Mouse (Mus musculus) ES-E14 (cell line): ENCODE measurements around the gene Gm10518. TPM values are rescaled to one million over a fixed set of nuclear protein-coding genes. Genes with fewer than 3 reads are reported as not detected.

Source experiments
- DNase-seq: peaks from one replicate; pipeline ENCODE4 v3.0.0-alpha.2; 2013; ENCODE audit warnings: low read depth, low spot score
- H3K27ac ChIP-seq: 2 replicates; pipeline ENCODE4 v1.5.1; 2012; ENCODE audit warnings: low read depth, mild to moderate bottlenecking, low read length, moderate library complexity, mixed read lengths; ENCODE audit not compliant: poor library complexity, insufficient read depth, severe bottlenecking
- H3K36me3 ChIP-seq: 2 replicates; pipeline ENCODE4 v1.6.1; 2012; ENCODE audit warnings: mild to moderate bottlenecking, low read length, moderate library complexity, mixed read lengths; ENCODE audit not compliant: control insufficient read depth, poor library complexity, insufficient read depth, severe bottlenecking
- H3K4me1 ChIP-seq, 2 experiments: fragments of 150-350 bp in 1 of 2; sonication (generic) in 1 of 2; 2 replicates each; pipeline ENCODE4 v1.6.1; 2012; ENCODE audit warnings: low read length in 2 of 2, mild to moderate bottlenecking in 1 of 2, mixed read lengths in 1 of 2; ENCODE audit not compliant: control insufficient read depth in 2 of 2, insufficient read depth in 2 of 2, poor library complexity in 1 of 2
- H3K4me3 ChIP-seq, 2 experiments: fragments of 150-350 bp in 1 of 2; sonication (generic) in 1 of 2; 2 replicates each; pipeline ENCODE4 v1.5.1; 2012; ENCODE audit warnings: low read length in 2 of 2, low read depth in 1 of 2, mild to moderate bottlenecking in 1 of 2, mixed read lengths in 1 of 2; ENCODE audit not compliant: insufficient read depth in 1 of 2, poor library complexity in 1 of 2, severe bottlenecking in 1 of 2
- H3K9ac ChIP-seq: 2 replicates; pipeline ENCODE4 v1.6.1; 2012; ENCODE audit warnings: low read depth, mild to moderate bottlenecking, low read length, mixed read lengths; ENCODE audit not compliant: poor library complexity, insufficient read depth, severe bottlenecking
- H3K9me3 ChIP-seq: fragments of 150-350 bp; sonication (generic); 2 replicates; pipeline ENCODE4 v1.6.1; 2012; ENCODE audit warnings: low read depth, mild to moderate bottlenecking, low read length; ENCODE audit not compliant: control insufficient read depth, insufficient read depth
- CHD2 ChIP-seq: IDR thresholded peaks from 2 replicates; pipeline ENCODE4 v1.6.1; 2014; ENCODE audit warnings: mild to moderate bottlenecking, low read depth, low read length, inconsistent platforms
- HCFC1 ChIP-seq: IDR thresholded peaks from 2 replicates; pipeline ENCODE4 v1.6.1; 2012; ENCODE audit warnings: low read length, inconsistent platforms, borderline replicate concordance; ENCODE audit not compliant: insufficient read depth
- MAFK ChIP-seq: IDR thresholded peaks from 2 replicates; pipeline ENCODE4 v1.6.1; 2014; ENCODE audit warnings: mild to moderate bottlenecking, low read depth, low read length, inconsistent platforms; ENCODE audit not compliant: insufficient read depth
- ZC3H11A ChIP-seq: IDR thresholded peaks from 2 replicates; pipeline ENCODE4 v1.6.1; 2012; ENCODE audit warnings: low read depth, mild to moderate bottlenecking, inconsistent platforms, low read length, borderline replicate concordance
- ZNF384 ChIP-seq: IDR thresholded peaks from 2 replicates; pipeline ENCODE4 v1.6.1; 2012; ENCODE audit warnings: low read depth, low read length, inconsistent platforms
- in situ Hi-C, 2 experiments: fragments of 600-800 bp; cut with MboI; formaldehyde crosslinking; loops; one replicate each; pipeline ENCODE4 v1.15.1; 2025; ENCODE audit warnings: low sequenced_read_pairs in 2 of 2, inconsistent platforms in 1 of 2; ENCODE audit not compliant: unreplicated experiment in 2 of 2
- total RNA-seq: library from RNA; depleted of rRNA; stranded (reverse); fragments of 300-350 nt; gene quantifications from 2 replicates; pipeline ENCODE4 v1.2.3, GENCODE M21; 2012

Gene Gm10518
- total RNA-seq, 1 experiment = 5.0 TPM

- Histone ChIP-seq H3K4me1 (no peaks in the 10 kb centered on the region), H3K4me3 (no peak overlapping the region), H3K9ac (no peak overlapping the region), H3K36me3 (peaks cover 27% of the 10 kb centered on the region), H3K9me3 (no peaks in the 10 kb centered on the region), H3K27ac (no peak overlapping the region)
- TF ChIP-seq HCFC1 (no peak), CHD2 (no peak), ZNF384 (no peak), MAFK (no peak), ZC3H11A (no peak)
- in situ Hi-C loops = loop anchor here in 1 of 2 experiments (10.0 kb wide), 1 partner anchor 818 kb away; no protein-coding TSS in a partner anchor
- no peak for DNase-seq
Observed at GRCm38 (mm10) chr1:179776831-179777230, 26.3 kb upstream of the Gm10518 start.

- Histone ChIP-seq H3K4me3 (no peak overlapping the region), H3K36me3 (peaks cover 18% of the 10 kb centered on the region), H3K27ac (no peak overlapping the region), H3K9me3 (no peaks in the 10 kb centered on the region), H3K4me1 (no peaks in the 10 kb centered on the region), H3K9ac (no peak overlapping the region)
- no peak for TF ChIP-seq ZC3H11A
- TF ChIP-seq MAFK = no peak
- TF ChIP-seq ZNF384 = no peak
- TF ChIP-seq HCFC1 = no peak
- no peak for TF ChIP-seq CHD2
- in situ Hi-C loops = no loop called here
- DNase-seq = no peak
Observed at GRCm38 (mm10) chr1:179784098-179784497, 19.1 kb upstream of the Gm10518 start.

DNA sequence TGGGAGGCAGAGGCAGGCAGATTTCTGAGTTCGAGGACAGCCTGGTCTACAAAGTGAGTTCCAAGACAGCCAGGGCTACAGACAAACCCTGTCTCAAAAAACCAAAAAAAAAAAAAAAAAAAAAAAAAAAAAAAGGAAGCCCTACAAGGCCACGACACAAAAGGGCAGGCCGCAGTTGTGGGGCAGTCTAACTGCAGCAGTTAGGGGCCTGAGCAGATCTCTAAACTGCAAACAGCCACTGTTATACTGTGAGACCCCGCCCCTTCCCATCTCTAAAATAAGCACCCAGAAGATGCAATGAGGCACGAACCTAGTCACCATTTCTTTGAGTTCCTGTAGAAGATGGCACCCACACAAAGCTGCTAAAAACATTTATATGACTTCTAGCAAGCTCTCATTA, 17.7 kb upstream of the Gm10518 start:
- no peak for DNase-seq
- Histone ChIP-seq H3K27ac (no peak overlapping the region), H3K4me1 (no peaks in the 10 kb centered on the region), H3K4me3 (no peak overlapping the region), H3K36me3 (peaks cover 14% of the 10 kb centered on the region), H3K9me3 (no peaks in the 10 kb centered on the region), H3K9ac (no peak overlapping the region)
- TF ChIP-seq ZNF384 (no peak), MAFK (no peak), CHD2 (no peak), ZC3H11A (no peak), HCFC1 (no peak)
- in situ Hi-C loops = no loop called here

DNA sequence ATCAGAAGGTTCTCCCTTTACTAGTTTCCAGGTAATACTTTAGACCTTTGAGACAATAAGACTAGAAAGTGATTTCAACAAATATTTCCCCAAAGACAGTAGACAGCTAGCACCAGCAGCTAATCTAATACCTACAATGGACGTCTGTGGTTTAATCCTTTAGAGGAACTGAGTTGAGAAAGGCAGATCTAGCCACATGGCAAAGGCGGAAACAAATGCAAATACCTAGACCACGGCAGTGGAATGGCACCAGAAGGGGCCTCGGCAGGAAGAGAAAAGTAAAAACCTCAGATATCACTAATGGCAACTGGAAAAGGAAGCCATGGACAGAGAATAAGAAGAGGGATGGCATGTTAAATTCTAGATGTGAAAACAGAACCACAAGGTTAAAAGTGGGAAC, 15.9 kb upstream of the Gm10518 start:
- Histone ChIP-seq H3K9ac (no peak overlapping the region), H3K27ac (no peak overlapping the region), H3K4me1 (no peaks in the 10 kb centered on the region), H3K36me3 (peaks cover 15% of the 10 kb centered on the region), H3K4me3 (no peak overlapping the region), H3K9me3 (no peaks in the 10 kb centered on the region)
- in situ Hi-C loops = no loop called here
- no peak for DNase-seq
- TF ChIP-seq ZC3H11A = no peak
- no peak for TF ChIP-seq ZNF384
- no peak for TF ChIP-seq HCFC1

DNA sequence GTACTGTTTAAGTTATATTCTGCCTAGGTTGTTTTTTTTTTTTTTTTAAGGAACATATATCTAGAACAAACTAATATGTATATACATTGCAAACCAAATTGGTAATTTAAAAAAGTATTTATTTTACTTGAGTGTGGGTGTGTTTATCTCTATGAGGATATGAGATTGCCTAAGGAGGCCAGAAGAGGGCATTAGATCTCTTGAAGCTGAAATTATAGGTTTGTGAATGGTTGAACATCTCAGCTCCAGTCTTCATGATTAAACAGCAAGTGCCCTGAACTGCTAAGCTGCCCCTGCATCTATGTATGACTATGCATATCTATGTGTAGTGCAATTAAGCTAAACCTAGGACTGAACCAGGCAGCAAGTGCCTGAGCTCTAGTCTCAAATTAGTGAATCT, 4.4 kb upstream of the Gm10518 start:
- peaks cover 17% of the 10 kb centered on the region for H3K36me3 ChIP-seq
- H3K4me3 ChIP-seq = no peak overlapping the region
- in situ Hi-C loops = no loop called here
- H3K9ac ChIP-seq = no peak overlapping the region
- DNase-seq = no peak
- TF ChIP-seq ZNF384 (no peak), MAFK (no peak), CHD2 (no peak)
- no peak overlapping the region for H3K27ac ChIP-seq
- no peaks in the 10 kb centered on the region for H3K9me3 ChIP-seq
- peaks cover 0 to 2% of the 10 kb centered on the region in 2 experiments; a peak in 2 of 4 replicates for H3K4me1 ChIP-seq
